Mouse (Mus musculus): Measurements from ENCODE around the gene Cplx1. TPM values are rescaled to one million over a fixed set of nuclear protein-coding genes. Genes with fewer than 3 reads are reported as not detected.

Cplx1 gene
- 0.05 TPM in 1 of 2 replicates, not detected in the other for polyA plus RNA-seq (2012; rRNA removed)

DNA sequence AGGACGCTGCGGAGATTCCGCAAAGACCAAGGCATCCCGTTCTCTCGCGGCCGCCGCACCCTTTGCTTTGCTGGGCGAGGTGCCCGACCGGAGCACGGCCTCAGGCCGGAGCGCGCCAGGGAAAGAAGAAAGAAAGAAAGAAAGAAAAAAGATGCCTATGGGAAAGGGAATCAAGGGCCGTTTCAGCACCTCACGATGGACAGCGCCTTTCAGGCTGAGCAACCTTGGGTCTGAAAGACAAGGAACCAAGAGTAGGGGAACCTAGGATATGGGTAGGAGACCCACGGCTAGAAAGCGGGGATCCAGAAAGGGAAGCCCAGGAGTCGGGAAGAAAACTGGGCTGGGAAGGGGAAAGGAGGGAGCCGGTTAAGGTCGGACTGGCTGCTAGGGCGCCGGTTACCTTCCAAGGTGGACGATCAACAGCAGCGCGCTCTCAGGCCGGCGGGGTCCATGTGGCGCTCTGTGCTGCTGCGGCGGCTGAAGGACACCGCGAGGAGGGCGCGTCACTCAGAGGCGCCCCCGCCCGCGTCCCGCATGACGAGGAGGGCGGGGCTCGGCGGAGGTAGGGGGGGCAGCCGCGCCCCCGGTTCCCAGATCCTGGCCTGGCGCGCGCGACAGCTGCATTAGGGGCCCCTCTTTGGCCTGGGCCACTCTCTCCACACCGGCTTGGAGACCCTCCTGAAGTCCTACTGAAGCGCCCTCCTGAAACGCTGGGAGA lies at the start of gene Cplx1:
Gene Cplx1, minus strand, starts transcription at position 536 of the 718 bp plus-strand sequence.
- WGBS = 6% methylated on average over 50 of the region's 56 CpGs
- H3K36me3 ChIP-seq (ENCODE audit: control insufficient read depth, insufficient read depth, low read length) = no peaks in the 10 kb centered on the region
- DNase-seq (ENCODE audit: low read depth in 1 of 2, low spot score in 2 of 2) = no peak
- H3K4me3 ChIP-seq (ENCODE audit: extremely low read depth, insufficient read depth, insufficient read length) = no peak within 1 kb of the TSS
- H3K27ac ChIP-seq (ENCODE audit: insufficient read depth, low read length) = no peak within 1 kb of the TSS
- TF ChIP-seq POLR2A (IDR thresholded peaks at IDR 0.05; ENCODE audit: low read depth, low read length) (no peak), CTCF (IDR thresholded peaks at IDR 0.05; ENCODE audit: extremely low read depth, insufficient read depth, insufficient read length, insufficient replicate concordance) (no peak)
- H3K27me3 ChIP-seq (ENCODE audit: control insufficient read depth, insufficient read depth, low read length) = peaks cover 7% of the 10 kb centered on the region
- no peaks in the 10 kb centered on the region for H3K4me1 ChIP-seq (ENCODE audit: control insufficient read depth, insufficient read depth, insufficient read length)

DNA sequence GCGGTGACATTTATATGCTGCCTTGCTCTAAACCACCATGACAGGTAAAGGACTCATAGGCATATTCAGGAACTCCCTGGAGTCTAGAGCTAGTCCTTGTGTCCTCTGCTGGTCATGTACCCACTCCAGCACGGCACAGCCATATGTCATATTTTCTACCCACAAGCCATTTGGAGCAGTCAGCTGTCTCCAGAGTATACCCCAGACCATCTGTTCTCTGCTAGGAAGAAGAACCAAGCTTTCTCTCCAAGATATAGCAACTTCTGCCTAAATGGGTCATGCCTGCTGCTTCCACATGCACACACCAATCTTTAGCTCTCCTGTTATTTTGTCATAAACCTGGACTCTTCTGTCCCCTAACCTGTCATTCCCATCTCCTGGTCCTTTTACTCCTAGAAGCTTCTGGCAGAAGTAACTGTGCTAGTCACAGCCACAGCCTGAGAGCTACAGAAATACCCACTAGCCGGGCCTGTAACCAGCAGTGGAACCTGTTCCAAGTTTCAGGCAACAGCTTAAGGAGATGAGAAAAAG lies 31.6 kb upstream of the Cplx1 start:
- H3K4me3 ChIP-seq (ENCODE audit: extremely low read depth, insufficient read depth, insufficient read length) = no peak overlapping the region
- no peaks in the 10 kb centered on the region for H3K27me3 ChIP-seq (ENCODE audit: control insufficient read depth, insufficient read depth, low read length)
- no peak overlapping the region for H3K27ac ChIP-seq (ENCODE audit: insufficient read depth, low read length)
- no peaks in the 10 kb centered on the region for H3K4me1 ChIP-seq (ENCODE audit: control insufficient read depth, insufficient read depth, insufficient read length)
- no peak for TF ChIP-seq CTCF (IDR thresholded peaks at IDR 0.05; ENCODE audit: extremely low read depth, insufficient read depth, insufficient read length, insufficient replicate concordance)
- TF ChIP-seq POLR2A (IDR thresholded peaks at IDR 0.05; ENCODE audit: low read depth, low read length) = no peak
- WGBS = 93% methylated on average over 3 of the region's 3 CpGs
- DNase-seq (ENCODE audit: low read depth in 1 of 2, low spot score in 2 of 2) = no peak
- peaks cover 53% of the 10 kb centered on the region for H3K36me3 ChIP-seq (ENCODE audit: control insufficient read depth, insufficient read depth, low read length)

DNA sequence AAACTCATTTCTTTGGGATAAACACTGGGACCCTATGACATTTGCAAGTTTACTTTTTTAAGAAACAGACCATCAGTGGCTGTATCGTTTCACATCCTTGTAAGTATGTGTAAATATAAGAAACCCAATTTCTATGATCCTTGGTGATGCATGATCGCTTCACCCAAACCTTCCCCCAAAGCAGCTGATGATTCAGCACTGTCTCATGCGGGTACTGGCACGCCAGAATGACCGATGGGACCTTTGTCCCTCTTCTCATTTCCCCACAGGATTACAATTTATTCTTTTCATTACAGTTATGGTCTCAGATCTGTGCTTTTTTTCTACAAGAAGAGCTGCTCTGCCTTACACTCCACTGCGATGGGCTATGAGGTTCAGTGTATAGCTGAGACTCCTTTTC lies 23.2 kb upstream of the Cplx1 start:
- no peak for DNase-seq (ENCODE audit: low read depth in 1 of 2, low spot score in 2 of 2)
- Histone ChIP-seq H3K27ac (ENCODE audit: insufficient read depth, low read length) (no peak overlapping the region), H3K4me1 (ENCODE audit: control insufficient read depth, insufficient read depth, insufficient read length) (no peaks in the 10 kb centered on the region), H3K4me3 (ENCODE audit: extremely low read depth, insufficient read depth, insufficient read length) (no peak overlapping the region), H3K27me3 (ENCODE audit: control insufficient read depth, insufficient read depth, low read length) (no peaks in the 10 kb centered on the region), H3K36me3 (ENCODE audit: control insufficient read depth, insufficient read depth, low read length) (peaks cover 66% of the 10 kb centered on the region)
- no peak for TF ChIP-seq POLR2A (IDR thresholded peaks at IDR 0.05; ENCODE audit: low read depth, low read length)
- TF ChIP-seq CTCF (IDR thresholded peaks at IDR 0.05; ENCODE audit: extremely low read depth, insufficient read depth, insufficient read length, insufficient replicate concordance) = no peak
- WGBS = 97% methylated on average over 6 of the region's 6 CpGs

DNA sequence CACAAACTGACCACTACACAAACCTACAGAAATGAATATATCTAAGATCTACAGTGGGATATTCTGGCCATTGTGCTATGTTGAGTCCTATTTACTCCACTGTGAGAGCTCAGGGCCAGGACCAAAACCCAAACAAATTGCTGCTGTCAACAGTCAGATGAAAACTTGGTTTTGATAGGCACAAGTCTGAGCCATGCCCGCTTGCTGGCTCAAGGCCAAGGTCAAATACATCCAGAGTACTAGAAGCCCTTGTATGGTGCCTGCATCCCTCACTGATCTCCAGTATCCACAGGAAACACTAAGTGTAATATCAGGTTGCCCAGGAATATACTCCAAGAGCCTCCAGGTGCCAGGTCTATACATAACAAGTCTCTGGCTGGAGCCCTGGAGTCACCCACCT lies 21.2 kb upstream of the Cplx1 start:
- no peaks in the 10 kb centered on the region for H3K4me1 ChIP-seq (ENCODE audit: control insufficient read depth, insufficient read depth, insufficient read length)
- no peaks in the 10 kb centered on the region for H3K27me3 ChIP-seq (ENCODE audit: control insufficient read depth, insufficient read depth, low read length)
- no peak overlapping the region for H3K27ac ChIP-seq (ENCODE audit: insufficient read depth, low read length)
- H3K4me3 ChIP-seq (ENCODE audit: extremely low read depth, insufficient read depth, insufficient read length) = no peak overlapping the region
- no peak for DNase-seq (ENCODE audit: low read depth in 1 of 2, low spot score in 2 of 2)
- H3K36me3 ChIP-seq (ENCODE audit: control insufficient read depth, insufficient read depth, low read length) = peaks cover 55% of the 10 kb centered on the region
- WGBS = 90% methylated on average over 1 of the region's 1 CpGs
- TF ChIP-seq CTCF (IDR thresholded peaks at IDR 0.05; ENCODE audit: extremely low read depth, insufficient read depth, insufficient read length, insufficient replicate concordance) (no peak), POLR2A (IDR thresholded peaks at IDR 0.05; ENCODE audit: low read depth, low read length) (no peak)

DNA sequence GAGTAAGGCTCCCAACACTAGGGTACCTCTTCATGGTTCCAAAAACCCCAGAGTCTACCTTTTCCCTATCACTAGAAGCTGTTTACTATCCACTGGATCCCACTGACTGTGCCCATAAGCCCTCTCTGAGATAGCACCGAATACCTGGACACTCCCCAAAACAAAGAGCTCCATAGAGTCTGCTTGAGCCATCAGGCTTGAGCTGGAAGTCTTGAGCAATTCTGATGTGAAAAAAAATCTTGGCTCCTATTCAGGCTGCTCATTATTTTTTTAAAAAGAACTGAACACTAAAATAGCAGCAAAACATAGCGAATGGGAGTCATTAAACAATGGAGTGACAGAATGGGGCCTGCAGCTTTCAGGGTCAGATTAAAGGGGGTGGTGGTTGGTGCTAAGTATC lies 17.3 kb upstream of the Cplx1 start:
- WGBS = 81% methylated on average over 2 of the region's 2 CpGs

DNA sequence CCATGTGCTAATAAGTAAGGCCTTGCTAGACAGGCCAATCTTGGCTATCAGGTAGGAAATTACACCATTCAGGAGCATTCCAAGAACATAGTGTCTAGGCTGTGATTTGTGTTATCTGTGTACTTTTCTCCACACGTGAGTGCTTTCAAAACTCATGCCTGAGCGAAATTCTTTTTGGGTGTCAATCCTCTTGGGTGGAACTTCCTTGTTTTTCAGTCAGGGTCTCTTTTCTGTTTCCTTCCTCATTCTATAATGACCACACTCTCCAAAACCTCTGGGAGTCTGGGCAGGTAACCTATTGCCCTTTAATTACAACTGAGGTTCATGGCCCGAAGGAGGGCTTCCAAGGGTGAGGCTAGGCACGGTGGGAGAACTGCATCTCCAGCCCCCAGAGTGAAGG lies 16.7 kb upstream of the Cplx1 start:
- Histone ChIP-seq H3K4me3 (ENCODE audit: extremely low read depth, insufficient read depth, insufficient read length) (no peak overlapping the region), H3K4me1 (ENCODE audit: control insufficient read depth, insufficient read depth, insufficient read length) (no peaks in the 10 kb centered on the region), H3K27ac (ENCODE audit: insufficient read depth, low read length) (no peak overlapping the region), H3K27me3 (ENCODE audit: control insufficient read depth, insufficient read depth, low read length) (no peaks in the 10 kb centered on the region), H3K36me3 (ENCODE audit: control insufficient read depth, insufficient read depth, low read length) (peaks cover 22% of the 10 kb centered on the region)
- 48% methylated on average over 4 of the region's 4 CpGs for WGBS
- TF ChIP-seq CTCF (IDR thresholded peaks at IDR 0.05; ENCODE audit: extremely low read depth, insufficient read depth, insufficient read length, insufficient replicate concordance) = no peak
- TF ChIP-seq POLR2A (IDR thresholded peaks at IDR 0.05; ENCODE audit: low read depth, low read length) = no peak
- DNase-seq (ENCODE audit: low read depth in 1 of 2, low spot score in 2 of 2) = no peak

More for the DNA sequence above, 17.3 kb upstream of the Cplx1 start:
- peaks cover 28% of the 10 kb centered on the region for H3K36me3 ChIP-seq (ENCODE audit: control insufficient read depth, insufficient read depth, low read length)
- H3K27me3 ChIP-seq (ENCODE audit: control insufficient read depth, insufficient read depth, low read length) = no peaks in the 10 kb centered on the region
- no peaks in the 10 kb centered on the region for H3K4me1 ChIP-seq (ENCODE audit: control insufficient read depth, insufficient read depth, insufficient read length)
- TF ChIP-seq POLR2A (IDR thresholded peaks at IDR 0.05; ENCODE audit: low read depth, low read length) = no peak
- no peak for TF ChIP-seq CTCF (IDR thresholded peaks at IDR 0.05; ENCODE audit: extremely low read depth, insufficient read depth, insufficient read length, insufficient replicate concordance)
- H3K4me3 ChIP-seq (ENCODE audit: extremely low read depth, insufficient read depth, insufficient read length) = no peak overlapping the region
- no peak overlapping the region for H3K27ac ChIP-seq (ENCODE audit: insufficient read depth, low read length)
- DNase-seq (ENCODE audit: low read depth in 1 of 2, low spot score in 2 of 2) = no peak

DNA sequence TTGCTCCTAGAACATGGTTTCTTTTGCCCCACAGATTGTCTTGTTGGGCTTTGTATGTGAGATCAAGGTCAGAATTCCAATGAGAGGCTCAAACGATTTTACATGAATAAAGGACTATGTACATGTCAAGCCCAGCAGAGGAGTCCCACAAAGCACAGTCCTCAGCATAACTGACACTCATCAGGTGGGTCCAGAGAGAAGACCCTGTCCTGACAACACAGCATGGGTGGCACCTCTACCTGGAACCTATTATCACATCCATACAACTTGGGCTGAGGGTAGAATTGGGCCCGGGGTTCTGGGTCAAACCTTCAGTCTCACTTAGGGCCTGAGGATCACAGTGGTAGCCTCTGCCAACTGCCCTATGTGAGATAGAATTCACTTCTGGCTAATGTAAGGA lies 15.6 kb upstream of the Cplx1 start:
- no peak for TF ChIP-seq CTCF (IDR thresholded peaks at IDR 0.05; ENCODE audit: extremely low read depth, insufficient read depth, insufficient read length, insufficient replicate concordance)
- no peak for TF ChIP-seq POLR2A (IDR thresholded peaks at IDR 0.05; ENCODE audit: low read depth, low read length)
- no peak overlapping the region for H3K27ac ChIP-seq (ENCODE audit: insufficient read depth, low read length)
- no peaks in the 10 kb centered on the region for H3K27me3 ChIP-seq (ENCODE audit: control insufficient read depth, insufficient read depth, low read length)
- H3K4me1 ChIP-seq (ENCODE audit: control insufficient read depth, insufficient read depth, insufficient read length) = no peaks in the 10 kb centered on the region
- 88% methylated on average over 2 of the region's 2 CpGs for WGBS
- H3K36me3 ChIP-seq (ENCODE audit: control insufficient read depth, insufficient read depth, low read length) = peaks cover 16% of the 10 kb centered on the region
- no peak overlapping the region for H3K4me3 ChIP-seq (ENCODE audit: extremely low read depth, insufficient read depth, insufficient read length)
- DNase-seq (ENCODE audit: low read depth in 1 of 2, low spot score in 2 of 2) = no peak

Data from spleen, adult 2 months (tissue).